Mouse (Mus musculus) granulocyte monocyte progenitor cell, adult 5-6 weeks (primary cell): ENCODE measurements around the gene Gm4141. TPM values are rescaled to one million over a fixed set of nuclear protein-coding genes. Genes with fewer than 3 reads are reported as not detected.
"Not testable (repeated sequence)": the region's sequence is repeated elsewhere in the genome, so short reads cannot be mapped to it uniquely, and the experiment has no call there.

Source experiments
- ATAC-seq: replicated peaks from 2 replicates; pipeline ENCODE4 v1.8.0; 2016; ENCODE audit warnings: mild to moderate bottlenecking, moderate TSS enrichment, inconsistent platforms; ENCODE audit not compliant: poor library complexity, severe bottlenecking
- total RNA-seq, 2 experiments: library from RNA; stranded (forward) in 1 of 2; stranded (reverse) in 1 of 2; fragments of 200-712, 200-1000 nt in 1 of 2; fragments of >200 nt in 1 of 2; fragmentation: Nextera tagmentation in 1 of 2; gene quantifications; 2 replicates each; pipeline ENCODE4 v1.2.3; 2014 to 2017

Gm4141 gene
- not detected in 2 replicates for total RNA-seq (2014; fragmentation: Nextera tagmentation)
- total RNA-seq (2017) = not detected in 2 replicates

DNA sequence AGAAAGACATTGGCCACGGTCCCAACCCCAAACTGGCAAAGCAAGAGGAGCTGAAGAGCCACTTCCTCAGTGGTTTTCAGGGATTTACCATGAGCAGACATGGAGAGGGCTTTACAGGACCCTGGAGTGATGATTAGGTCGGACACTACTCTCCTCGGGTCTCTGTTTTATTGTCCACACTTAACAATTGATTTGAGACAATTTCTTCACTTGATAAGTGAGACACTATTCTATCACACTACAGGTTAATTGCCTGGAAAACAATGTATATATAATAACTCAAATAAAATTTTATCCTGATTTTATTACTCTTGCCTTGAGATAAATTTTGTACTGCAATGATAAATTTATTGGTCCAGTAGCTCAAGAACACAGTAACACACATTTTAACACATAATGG lies at the start of gene Gm4141:
Gene Gm4141, minus strand, starts transcription at position 101 of the 400 bp plus-strand sequence.
- not testable (repeated sequence) for ATAC-seq

DNA sequence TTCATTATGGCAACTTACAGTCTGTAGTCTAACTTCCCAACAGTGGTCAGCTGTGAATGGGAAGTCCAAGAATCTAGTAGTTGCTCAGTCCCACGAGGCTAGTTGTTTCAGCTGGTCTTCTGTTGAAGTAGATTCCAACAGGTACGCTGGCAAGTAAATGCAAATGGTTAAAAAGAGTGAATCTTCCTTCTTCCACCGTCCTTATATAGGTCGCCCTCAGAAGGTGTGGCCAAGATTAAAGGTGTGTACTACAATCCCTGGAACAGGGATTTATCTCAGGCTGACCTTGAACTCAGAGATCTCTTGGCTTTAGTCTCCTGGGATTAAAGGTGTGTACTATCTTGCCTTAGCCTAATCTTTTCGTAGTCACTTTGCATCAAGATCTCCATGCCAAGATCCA lies 22.9 kb upstream of the Gm4141 start, which contains the start of gene Gm4513:
Gene Gm4513, minus strand, starts transcription at position 101 of the 400 bp plus-strand sequence.
- ATAC-seq = not testable (repeated sequence)

DNA sequence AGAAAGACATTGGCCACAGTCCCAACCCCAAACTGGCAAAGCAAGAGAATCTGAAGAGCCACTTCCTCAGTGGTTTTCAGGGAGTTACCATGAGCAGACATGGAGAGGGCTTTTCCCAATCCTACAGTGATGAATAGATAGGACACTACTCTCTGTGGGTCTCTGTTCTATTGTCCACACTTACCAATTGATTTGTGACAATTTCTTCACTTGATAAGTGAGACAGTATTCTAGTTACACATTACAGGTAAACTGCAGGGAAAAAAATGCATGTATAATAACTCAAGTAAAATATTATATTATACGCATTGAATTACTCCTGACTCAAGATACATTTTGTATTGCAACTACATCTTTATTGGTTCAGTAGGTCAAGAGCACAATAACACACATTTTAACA lies 30.4 kb downstream of the Gm4141 start, which contains the start of gene Gm5726:
Gene Gm5726, minus strand, starts transcription at position 101 of the 400 bp plus-strand sequence.
- ATAC-seq = not testable (repeated sequence)

DNA sequence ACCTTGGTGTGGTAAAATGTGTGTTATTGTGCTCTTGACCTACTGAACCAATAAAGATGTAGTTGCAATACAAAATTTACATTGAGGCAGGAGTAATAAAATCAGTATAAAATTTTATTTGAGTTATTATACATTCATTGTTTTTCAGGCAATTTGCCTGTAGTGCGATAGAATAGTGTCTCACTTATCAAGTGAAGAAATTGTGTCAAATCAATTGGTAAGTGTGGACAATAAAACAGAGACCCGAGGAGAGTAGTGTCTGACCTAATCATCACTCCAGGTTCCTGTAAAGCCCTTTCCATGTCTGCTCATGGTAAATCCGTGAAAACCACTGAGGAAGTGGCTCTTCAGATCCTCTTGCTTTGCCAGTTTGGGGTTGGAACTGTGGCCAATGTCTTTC lies 42.5 kb downstream of the Gm4141 start, which contains the start of gene Vmn1r104:
Gene Vmn1r104, plus strand, starts transcription at position 301 of the 400 bp plus-strand sequence.
- ATAC-seq = not testable (repeated sequence)

Other genes with a start within 250 kb of the Gm4141 start
- gene Gm4133, start 242.2 kb downstream of the Gm4141 start, total RNA-seq (2014; fragmentation: Nextera tagmentation) = not detected in 2 replicates
- not detected in 2 replicates for gene Gm4133, start 242.2 kb downstream of the Gm4141 start, total RNA-seq (2017)
- gene Gm5728, start 200.8 kb downstream of the Gm4141 start, total RNA-seq (2014; fragmentation: Nextera tagmentation) = not detected in 2 replicates
- gene Gm5728, start 200.8 kb downstream of the Gm4141 start, total RNA-seq (2017) = not detected in 2 replicates
- not detected in 2 replicates for gene Vmn1r100, start 158.3 kb downstream of the Gm4141 start, total RNA-seq (2014; fragmentation: Nextera tagmentation)
- not detected in 2 replicates for gene Vmn1r100, start 158.3 kb downstream of the Gm4141 start, total RNA-seq (2017)
- not detected in 2 replicates for gene Vmn1r101, start 133.6 kb downstream of the Gm4141 start, total RNA-seq (2014; fragmentation: Nextera tagmentation)
- not detected in 2 replicates for gene Vmn1r101, start 133.6 kb downstream of the Gm4141 start, total RNA-seq (2017)
- gene Gm10670, start 101.3 kb downstream of the Gm4141 start, total RNA-seq (2014; fragmentation: Nextera tagmentation) = not detected in 2 replicates
- not detected in 2 replicates for gene Gm10670, start 101.3 kb downstream of the Gm4141 start, total RNA-seq (2017)
- not detected in 2 replicates for gene Vmn1r103, start 65.7 kb downstream of the Gm4141 start, total RNA-seq (2014; fragmentation: Nextera tagmentation)
- not detected in 2 replicates for gene Vmn1r103, start 65.7 kb downstream of the Gm4141 start, total RNA-seq (2017)
- gene Vmn1r104, start 42.4 kb downstream of the Gm4141 start, total RNA-seq (2014; fragmentation: Nextera tagmentation) = not detected in 2 replicates
- not detected in 2 replicates for gene Vmn1r104, start 42.4 kb downstream of the Gm4141 start, total RNA-seq (2017)
- not detected in 2 replicates for gene Gm5726, start 30.5 kb downstream of the Gm4141 start, total RNA-seq (2014; fragmentation: Nextera tagmentation)
- not detected in 2 replicates for gene Gm5726, start 30.5 kb downstream of the Gm4141 start, total RNA-seq (2017)
- gene Gm4513, start 22.8 kb upstream of the Gm4141 start, total RNA-seq (2014; fragmentation: Nextera tagmentation) = not detected in 2 replicates
- gene Gm4513, start 22.8 kb upstream of the Gm4141 start, total RNA-seq (2017) = not detected in 2 replicates
- gene Vmn1r107, start 92.7 kb upstream of the Gm4141 start, total RNA-seq (2014; fragmentation: Nextera tagmentation) = not detected in 2 replicates
- gene Vmn1r107, start 92.7 kb upstream of the Gm4141 start, total RNA-seq (2017) = not detected in 2 replicates
- gene Vmn1r111, start 127.0 kb upstream of the Gm4141 start, total RNA-seq (2014; fragmentation: Nextera tagmentation) = not detected in 2 replicates
- gene Vmn1r111, start 127.0 kb upstream of the Gm4141 start, total RNA-seq (2017) = not detected in 2 replicates
- not detected in 2 replicates for gene Gm10668, start 154.4 kb upstream of the Gm4141 start, total RNA-seq (2014; fragmentation: Nextera tagmentation)
- not detected in 2 replicates for gene Gm10668, start 154.4 kb upstream of the Gm4141 start, total RNA-seq (2017)
- not detected in 2 replicates for gene Vmn1r112, start 194.9 kb upstream of the Gm4141 start, total RNA-seq (2014; fragmentation: Nextera tagmentation)
- not detected in 2 replicates for gene Vmn1r112, start 194.9 kb upstream of the Gm4141 start, total RNA-seq (2017)
- not detected in 2 replicates for gene Vmn1r113, start 211.0 kb upstream of the Gm4141 start, total RNA-seq (2014; fragmentation: Nextera tagmentation)
- not detected in 2 replicates for gene Vmn1r113, start 211.0 kb upstream of the Gm4141 start, total RNA-seq (2017)
- not detected in 2 replicates for gene Vmn1r114, start 235.9 kb upstream of the Gm4141 start, total RNA-seq (2014; fragmentation: Nextera tagmentation)
- gene Vmn1r114, start 235.9 kb upstream of the Gm4141 start, total RNA-seq (2017) = not detected in 2 replicates